Mouse (Mus musculus) cerebellum, adult 18-20 months (tissue): ENCODE results near the gene Gm20422.

Experiments
- DNase-seq, 2 experiments: peaks; one replicate each; pipeline ENCODE4 v3.0.0; 2021

Gm20422 gene

GRCm38 (mm10) chr8:69774503-69775148 is at the start of gene Gm20422:
Gene Gm20422 (minus strand): TSS chr8:69774886.
- DNase-seq: peak; percentile 90 to 95

DNA sequence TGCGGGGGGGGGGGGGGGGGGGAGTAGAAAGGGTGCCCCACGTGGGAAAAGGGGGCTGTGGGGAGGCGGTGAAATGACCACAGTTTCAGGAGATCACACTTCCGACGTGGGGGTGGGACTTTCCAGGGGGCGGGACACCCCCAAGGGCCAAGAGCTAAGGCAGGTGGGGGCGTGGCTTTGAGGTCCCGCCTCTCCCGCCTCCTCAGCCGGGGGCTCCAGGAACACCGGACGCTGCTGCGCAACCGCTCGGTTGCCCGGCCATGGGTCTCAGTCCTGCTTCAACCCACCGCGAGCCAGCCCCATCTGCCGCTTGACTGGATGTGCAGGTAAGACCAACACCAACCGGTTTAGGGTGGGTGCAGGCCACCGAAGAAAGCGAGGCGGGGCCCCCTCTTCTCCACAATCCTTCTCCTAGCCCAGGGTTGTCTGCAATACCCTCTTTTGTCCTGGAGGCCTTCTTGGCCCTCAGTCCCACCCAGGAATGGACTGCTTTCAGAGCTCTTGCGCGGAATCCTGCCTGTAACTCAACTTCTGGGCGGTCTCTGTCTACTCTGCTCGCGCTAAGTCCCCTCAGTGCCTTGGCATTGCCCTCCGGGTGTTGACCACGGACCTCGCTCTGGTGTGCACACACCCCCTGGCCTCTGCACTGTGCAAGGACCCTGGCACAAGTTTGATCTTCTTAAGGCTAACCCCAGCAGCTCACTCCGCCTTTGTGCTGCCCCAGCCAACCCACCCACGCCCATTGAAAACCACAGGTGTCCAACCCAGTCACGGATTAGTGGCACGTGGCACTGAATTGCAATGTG is 47.9 kb upstream of the Gm20422 start, which contains the start of gene Lpar2:
Gene Lpar2, plus strand, starts transcription at position 44 of the 806 bp plus-strand sequence.
- DNase-seq: peak in 1 of 2 experiments; percentile 22

DNA sequence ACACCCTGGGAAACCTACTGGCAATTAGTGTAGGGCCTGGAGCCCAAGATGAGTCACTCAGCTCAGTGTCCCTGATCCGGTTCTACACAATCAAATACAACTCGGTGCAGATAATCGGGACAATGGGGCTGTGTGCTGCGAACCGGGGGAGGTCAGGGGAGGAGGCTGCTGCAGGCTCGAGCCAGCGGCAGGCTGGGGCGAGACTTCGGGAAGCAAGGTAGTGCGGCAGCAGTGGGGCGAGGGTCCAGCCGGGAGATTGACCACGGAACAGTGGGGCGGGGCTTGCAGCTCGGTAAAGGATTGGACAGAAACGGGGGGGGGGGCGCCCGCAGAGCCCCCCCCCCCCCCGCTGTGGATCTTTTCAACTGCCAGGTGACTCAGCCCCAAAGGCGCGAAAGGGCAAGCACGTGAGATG is 47.3 kb upstream of the Gm20422 start:
- DNase-seq: no peak

- no peak for DNase-seq
Measured at GRCm38 (mm10) chr8:69820466-69820865, 45.8 kb upstream of the Gm20422 start.

GRCm38 (mm10) chr8:69815396-69815795 is 40.7 kb upstream of the Gm20422 start:
- no peak for DNase-seq

- no peak for DNase-seq
Measured at GRCm38 (mm10) chr8:69814881-69815280, 40.2 kb upstream of the Gm20422 start.

DNA sequence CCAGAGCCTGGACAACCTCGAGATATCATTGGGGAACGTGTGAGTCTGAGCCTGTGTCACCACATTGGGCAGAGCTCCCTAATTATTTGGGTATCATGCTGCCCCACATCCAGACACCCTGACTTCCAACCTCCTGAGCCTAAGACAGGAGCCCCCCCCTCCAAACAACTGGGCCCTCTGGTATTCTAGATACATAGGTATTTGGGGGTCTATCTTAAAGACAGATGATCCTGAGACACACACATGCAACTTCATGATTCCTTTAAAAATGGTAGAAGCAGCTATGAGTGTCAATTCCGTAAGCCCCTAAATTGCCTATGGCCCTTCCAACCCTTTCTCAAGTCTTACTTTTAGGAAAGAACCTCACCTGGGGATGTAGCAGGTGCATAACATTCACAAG is 35.1 kb upstream of the Gm20422 start:
- DNase-seq: no peak

GRCm38 (mm10) chr8:69808864-69809403 is 34.2 kb upstream of the Gm20422 start:
- DNase-seq: no peak

- DNase-seq: peak in 1 of 2 experiments; percentile 34
Measured at GRCm38 (mm10) chr8:69808094-69808863, 33.6 kb upstream of the Gm20422 start, which contains the start of gene Gmip. Gene Gmip (plus strand): TSS chr8:69808679.

DNA sequence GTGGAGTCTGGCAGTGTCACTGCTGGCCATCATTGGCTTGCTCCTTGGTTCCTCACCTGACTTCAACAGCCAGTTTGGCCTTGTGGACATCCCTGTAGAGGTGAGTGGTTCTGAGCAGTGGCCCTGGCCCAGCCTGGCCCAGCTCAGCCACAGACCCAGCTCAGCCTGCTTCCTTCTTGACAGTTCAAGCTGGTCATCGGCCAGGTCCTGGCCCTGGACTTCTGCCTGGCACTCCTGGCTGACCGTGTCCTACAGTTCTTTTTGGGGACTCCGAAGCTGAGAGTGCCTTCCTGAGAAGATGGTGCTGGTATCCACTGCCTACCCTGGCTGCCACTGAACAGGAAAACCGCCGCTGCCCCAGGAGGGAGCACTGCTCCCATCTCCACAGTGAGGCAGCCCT is 32.5 kb upstream of the Gm20422 start:
- no peak for DNase-seq

GRCm38 (mm10) chr8:69805491-69805890 is 30.8 kb upstream of the Gm20422 start:
- no peak for DNase-seq

GRCm38 (mm10) chr8:69805086-69805485 is 30.4 kb upstream of the Gm20422 start:
- DNase-seq: no peak

GRCm38 (mm10) chr8:69804537-69804936 is 29.9 kb upstream of the Gm20422 start:
- no peak for DNase-seq

DNA sequence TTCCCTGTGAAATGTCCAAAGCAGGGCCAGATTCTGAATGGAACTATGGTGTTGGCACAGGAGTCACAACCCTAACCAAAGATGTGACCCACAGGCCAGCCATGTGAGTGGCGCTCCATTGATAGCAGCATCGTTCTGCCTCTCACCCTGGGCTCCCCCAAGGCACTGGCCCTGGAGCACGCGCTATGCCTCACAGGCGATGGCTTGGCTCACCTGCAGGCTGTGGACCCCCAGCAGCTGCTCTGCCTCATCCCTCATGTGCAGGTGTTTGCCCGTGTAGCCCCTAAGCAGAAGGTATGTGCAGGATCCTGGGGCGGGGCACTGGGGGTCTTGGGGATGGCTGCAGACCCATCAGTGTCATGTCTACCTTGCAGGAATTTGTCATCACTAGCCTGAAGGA is 28.7 kb upstream of the Gm20422 start:
- DNase-seq: no peak

GRCm38 (mm10) chr8:69802216-69802615 is 27.5 kb upstream of the Gm20422 start:
- no peak for DNase-seq

DNA sequence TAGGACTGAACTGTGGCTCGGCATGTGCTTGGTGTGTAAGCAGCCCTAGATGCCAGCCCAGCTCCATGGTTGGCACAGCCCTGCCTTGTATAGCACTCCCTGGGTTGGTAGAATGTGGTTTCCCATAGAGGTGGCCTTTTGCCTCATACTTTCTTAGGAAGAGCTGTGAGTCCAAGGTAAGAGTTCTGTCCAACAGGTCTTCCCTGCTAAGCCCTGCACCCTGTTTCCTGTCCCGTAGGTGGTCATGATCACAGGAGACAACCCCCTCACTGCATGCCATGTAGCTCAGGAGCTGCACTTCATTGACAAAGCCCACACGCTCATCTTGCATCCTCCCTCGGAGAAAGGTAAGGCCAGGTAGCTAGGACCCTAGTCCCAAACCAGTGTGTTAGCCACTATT is 27.1 kb upstream of the Gm20422 start:
- DNase-seq: no peak

- no peak for DNase-seq
Measured at GRCm38 (mm10) chr8:69799946-69800345, 25.3 kb upstream of the Gm20422 start.

DNA sequence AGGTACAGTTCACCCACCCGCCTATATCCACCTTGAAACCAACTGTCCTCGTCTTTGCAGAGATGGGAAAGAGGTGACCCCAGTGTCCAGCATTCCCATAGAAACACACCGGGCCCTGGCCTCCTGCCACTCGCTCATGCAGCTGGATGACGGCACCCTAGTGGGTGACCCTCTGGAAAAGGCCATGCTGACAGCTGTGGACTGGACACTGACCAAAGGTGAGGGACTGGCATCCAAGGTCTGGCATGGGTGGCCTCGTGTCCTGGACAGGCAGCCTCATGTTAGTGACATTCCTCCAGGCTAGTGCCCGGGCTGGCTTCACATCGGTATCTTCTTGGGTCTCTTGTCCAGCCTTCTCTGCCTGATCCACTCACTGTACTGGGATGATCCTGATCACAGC is 24.6 kb upstream of the Gm20422 start:
- no peak for DNase-seq

DNA sequence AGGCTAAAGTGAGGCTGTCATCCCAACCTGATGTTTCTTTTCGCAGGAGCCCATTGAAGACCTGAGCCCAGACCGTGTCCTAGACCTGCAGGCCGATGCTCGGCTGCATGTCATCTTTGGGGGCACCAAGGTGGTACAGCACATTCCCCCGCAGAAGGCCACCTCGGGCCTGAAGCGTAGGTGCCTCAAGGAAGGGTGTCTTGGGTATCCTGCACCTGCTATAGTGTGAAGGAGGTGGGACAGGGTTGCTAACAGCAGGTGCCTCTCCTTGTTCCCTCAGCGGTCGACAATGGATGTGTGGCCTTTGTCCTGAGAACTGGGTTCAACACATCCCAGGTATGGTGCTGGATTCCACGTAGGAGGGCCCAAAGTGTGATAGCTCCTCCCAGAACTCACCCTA is 23.0 kb upstream of the Gm20422 start:
- DNase-seq: no peak

DNA sequence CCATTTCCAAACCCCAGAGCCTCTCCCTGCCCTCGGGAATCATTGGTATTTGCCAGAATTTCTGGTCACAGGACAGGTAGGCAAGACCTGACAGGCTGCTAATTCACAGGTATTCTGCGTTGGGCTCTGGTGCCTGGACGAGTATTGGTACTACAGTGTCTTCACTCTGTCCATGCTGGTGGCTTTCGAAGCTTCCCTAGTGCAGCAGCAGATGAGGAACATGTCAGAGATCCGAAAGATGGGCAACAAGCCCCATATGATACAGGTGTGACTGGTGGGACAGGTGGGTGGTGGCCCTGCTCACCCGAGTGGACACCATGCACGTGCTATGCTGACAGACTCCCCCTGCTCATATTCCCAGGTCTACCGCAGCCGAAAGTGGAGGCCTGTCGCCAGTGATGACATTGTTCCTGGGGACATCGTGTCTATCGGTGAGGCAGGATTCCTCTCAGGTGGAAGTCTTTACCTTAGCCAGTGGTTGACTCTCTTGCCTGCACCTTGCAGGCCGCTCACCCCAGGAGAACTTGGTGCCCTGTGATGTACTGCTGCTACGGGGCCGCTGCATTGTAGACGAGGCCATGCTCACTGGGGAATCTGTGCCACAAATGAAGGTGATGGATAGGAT is 22.1 kb upstream of the Gm20422 start:
- no peak for DNase-seq

GRCm38 (mm10) chr8:69794901-69795300 is 20.2 kb upstream of the Gm20422 start:
- no peak for DNase-seq

DNA sequence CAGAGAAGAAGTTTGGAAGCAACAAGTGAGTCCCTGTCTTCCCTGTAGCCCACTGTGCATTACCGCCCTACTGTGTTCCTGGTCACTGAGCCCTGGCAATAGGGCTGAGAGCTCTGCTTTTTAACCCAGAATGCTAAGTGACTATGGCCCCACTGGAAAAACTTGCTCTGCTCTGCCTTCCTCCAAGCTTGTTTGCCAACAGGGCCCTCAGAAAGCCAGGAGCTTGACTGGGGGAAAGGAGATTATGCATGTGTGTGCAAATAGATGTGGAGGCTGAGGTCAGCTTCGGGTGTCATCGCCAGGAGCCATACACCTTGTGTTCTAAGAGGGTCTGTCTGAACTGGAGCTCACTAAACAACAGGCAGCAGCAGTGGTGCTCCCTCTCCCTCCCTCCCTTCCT is 19.4 kb upstream of the Gm20422 start:
- no peak for DNase-seq

- no peak for DNase-seq
Measured at GRCm38 (mm10) chr8:69793666-69794065, 19.0 kb upstream of the Gm20422 start.
